Mouse (Mus musculus) stomach, embryonic 15.5 days (tissue): ENCODE measurements around the gene Ankrd61. TPM values are rescaled to one million over a fixed set of nuclear protein-coding genes. Genes with fewer than 3 reads are reported as not detected.

Experiments
- ATAC-seq: fragments of 200-750 bp; cut with Nextera tagmentation; 2 replicates; pipeline ENCODE4 v1.8.0; 2017; ENCODE audit warnings: low read depth, moderate number of reproducible peaks, moderate TSS enrichment; ENCODE audit not compliant: insufficient read depth, low FRiP score
- H3K27ac ChIP-seq: fragments of 300-500 bp; sonication (generic); 2 replicates; pipeline ENCODE4 v1.5.1; 2015; ENCODE audit warnings: mild to moderate bottlenecking, inconsistent platforms
- H3K27me3 ChIP-seq: fragments of 300-500 bp; sonication (generic); replicated peaks from 2 replicates; pipeline ENCODE4 v1.6.1; 2015; ENCODE audit warnings: inconsistent platforms
- H3K36me3 ChIP-seq: fragments of 300-500 bp; sonication (generic); 2 replicates; pipeline ENCODE4 v1.6.1; 2015; ENCODE audit warnings: inconsistent platforms
- H3K4me1 ChIP-seq: fragments of 300-500 bp; sonication (generic); 2 replicates; pipeline ENCODE4 v1.6.1; 2015; ENCODE audit warnings: inconsistent platforms
- H3K4me2 ChIP-seq: fragments of 300-500 bp; sonication (generic); 2 replicates; pipeline ENCODE4 v1.6.1; 2015; ENCODE audit warnings: mild to moderate bottlenecking, inconsistent platforms
- H3K4me3 ChIP-seq: fragments of 300-500 bp; sonication (generic); replicated peaks from 2 replicates; pipeline ENCODE4 v1.5.1; 2015; ENCODE audit warnings: inconsistent platforms
- H3K9ac ChIP-seq: fragments of 300-500 bp; sonication (generic); 2 replicates; pipeline ENCODE4 v1.6.1; 2015; ENCODE audit warnings: inconsistent platforms
- H3K9me3 ChIP-seq: fragments of 300-500 bp; sonication (generic); 2 replicates; pipeline ENCODE4 v1.6.1; 2016; ENCODE audit warnings: inconsistent platforms
- WGBS: fragments of 180-500 bp; shearing (Covaris S2); methylation state at CpG from one replicate; pipeline ENCODE4 v1.1.7; 2015; 5-methylcytosine and 5-hydroxymethylcytosine counted together
- polyA plus RNA-seq: library from polyadenylated mRNA; unstranded; fragments of >200 nt; fragmentation: Nextera tagmentation; extraction: Ambion mirVana; gene quantifications from 2 replicates; pipeline ENCODE4 v1.2.1, GENCODE M21; 2015

The Ankrd61 gene
- polyA plus RNA-seq, 1 experiment from 2014 or later: 0.17 TPM

DNA sequence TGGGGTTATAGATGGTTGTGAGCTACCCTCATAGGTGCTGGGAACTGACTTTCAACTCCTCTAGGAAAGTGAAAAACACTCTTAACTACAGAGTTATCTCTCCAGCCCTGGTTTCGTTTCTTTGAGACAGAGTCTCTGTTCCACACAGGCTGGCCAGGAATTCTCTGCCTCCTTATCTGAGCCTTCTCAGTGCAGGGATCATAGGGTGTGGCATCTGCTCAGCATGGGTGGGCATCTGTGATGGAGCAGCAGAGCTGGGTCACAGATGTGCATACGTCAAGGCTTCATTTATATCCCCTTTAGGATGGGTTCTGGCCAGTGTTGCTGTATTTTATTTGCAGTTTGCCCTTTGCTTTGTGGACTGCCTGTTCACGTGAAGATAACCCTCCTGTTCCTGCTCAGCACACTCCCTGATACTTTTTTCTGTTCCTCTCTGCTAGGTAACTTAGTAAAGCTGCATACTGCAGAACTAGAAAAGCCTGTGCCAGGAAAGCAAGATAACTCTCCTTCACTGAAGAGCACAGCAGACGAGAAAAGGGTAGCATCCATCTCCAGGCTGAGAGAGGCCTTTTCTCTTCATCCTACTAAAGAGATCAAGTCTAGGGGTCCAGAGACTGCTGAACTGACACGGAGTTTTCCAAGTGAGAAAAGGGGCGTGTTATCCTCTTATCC is 27.4 kb upstream of the Ankrd61 start:
- no peak overlapping the region for H3K4me2 ChIP-seq
- no peak overlapping the region for H3K27ac ChIP-seq
- H3K27me3 ChIP-seq: no peaks in the 10 kb centered on the region
- H3K9ac ChIP-seq: no peak overlapping the region
- H3K9me3 ChIP-seq: no peaks in the 10 kb centered on the region
- no peak overlapping the region for H3K4me3 ChIP-seq
- H3K4me1 ChIP-seq: no peaks in the 10 kb centered on the region
- WGBS: 84% methylated on average over 6 of the region's 6 CpGs
- H3K36me3 ChIP-seq: peaks cover 47% of the 10 kb centered on the region
- ATAC-seq: peak; percentile 90; the same call in 1 of the 2 replicates

DNA sequence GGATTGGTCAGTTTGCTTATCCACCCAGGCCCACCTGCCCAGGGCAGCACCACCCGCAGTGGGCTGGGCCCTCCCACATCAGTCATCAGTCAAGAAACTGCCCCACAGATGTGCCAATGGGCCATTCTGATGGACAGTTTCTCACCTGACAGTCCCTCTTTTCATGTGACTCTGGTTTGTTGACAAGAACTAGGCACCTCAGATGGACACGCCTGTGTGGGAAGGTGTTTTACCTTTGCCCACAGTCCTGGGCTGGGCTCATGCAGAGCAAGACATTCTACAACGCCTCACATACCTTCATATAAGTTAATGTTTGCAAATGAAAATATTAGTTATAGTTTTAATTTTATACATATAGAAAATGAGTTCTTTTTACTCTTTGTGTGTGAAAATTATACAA is 20.6 kb upstream of the Ankrd61 start:
- Histone ChIP-seq H3K27me3 (no peaks in the 10 kb centered on the region), H3K9ac (no peak overlapping the region), H3K36me3 (peaks cover 30% of the 10 kb centered on the region), H3K9me3 (no peaks in the 10 kb centered on the region), H3K27ac (no peak overlapping the region), H3K4me3 (no peak overlapping the region), H3K4me2 (no peak overlapping the region), H3K4me1 (no peaks in the 10 kb centered on the region)
- WGBS: 88% methylated on average over 3 of the region's 3 CpGs
- no peak for ATAC-seq

DNA sequence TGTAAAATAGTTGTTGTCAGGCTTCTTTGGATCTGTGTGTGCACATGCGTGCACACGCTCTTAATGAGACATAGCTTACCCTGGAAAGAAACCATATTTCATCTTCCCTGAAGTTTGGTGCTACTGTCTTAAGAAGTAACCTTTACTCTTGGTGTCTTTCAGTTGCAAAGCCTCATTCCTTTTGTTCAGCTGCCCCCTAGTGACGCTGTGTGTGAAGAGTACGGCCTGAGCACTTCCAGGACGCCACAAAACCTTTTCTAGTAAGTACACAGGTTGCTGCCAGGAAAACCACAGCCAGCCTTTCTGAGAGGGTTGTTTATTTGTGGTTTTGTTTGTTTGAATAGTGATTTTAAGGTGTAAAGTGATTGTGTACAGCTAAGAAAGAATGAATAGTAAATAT is 19.9 kb upstream of the Ankrd61 start:
- H3K27ac ChIP-seq: no peak overlapping the region
- H3K4me1 ChIP-seq: no peaks in the 10 kb centered on the region
- H3K9me3 ChIP-seq: no peaks in the 10 kb centered on the region
- no peaks in the 10 kb centered on the region for H3K27me3 ChIP-seq
- H3K4me2 ChIP-seq: no peak overlapping the region
- no peak overlapping the region for H3K9ac ChIP-seq
- H3K36me3 ChIP-seq: peaks cover 28% of the 10 kb centered on the region
- 54% methylated on average over 5 of the region's 5 CpGs for WGBS
- no peak for ATAC-seq
- H3K4me3 ChIP-seq: no peak overlapping the region

- 94% methylated on average over 9 of the region's 9 CpGs for WGBS
- Histone ChIP-seq H3K36me3 (peaks cover 22% of the 10 kb centered on the region), H3K4me2 (no peak overlapping the region)
These were observed 18.7 kb upstream of the Ankrd61 start for GRCm38 (mm10) chr5:143916221-143916620.

GRCm38 (mm10) chr5:143909417-143910400 is 12.2 kb upstream of the Ankrd61 start, which contains the start of the genes Aimp2 and Pms2:
TSS of gene Aimp2 (minus strand) at chr5:143909847.
TSS of gene Pms2 (plus strand) at chr5:143909964.
- Histone ChIP-seq H3K27ac (peak within 1 kb of the TSS; percentile 92), H3K4me2 (peak within 1 kb of the TSS; percentile 70), H3K27me3 (no peaks in the 10 kb centered on the region), H3K9ac (peak within 1 kb of the TSS; percentile 65), H3K9me3 (no peaks in the 10 kb centered on the region), H3K36me3 (peaks cover 8% of the 10 kb centered on the region; the same call in 1 of the 2 replicates), H3K4me3 (peak within 1 kb of the TSS; percentile 66), H3K4me1 (peaks cover 16% of the 10 kb centered on the region)
- peak; percentile 97 for ATAC-seq
- under 1% methylated on average over 70 of the region's 70 CpGs for WGBS

More at GRCm38 (mm10) chr5:143916221-143916620, 18.7 kb upstream of the Ankrd61 start:
- Histone ChIP-seq H3K4me1 (peaks cover under 1% of the 10 kb centered on the region; the same call in 1 of the 2 replicates), H3K27ac (no peak overlapping the region), H3K9ac (no peak overlapping the region), H3K27me3 (no peaks in the 10 kb centered on the region), H3K4me3 (no peak overlapping the region), H3K9me3 (no peaks in the 10 kb centered on the region)
- ATAC-seq: no peak

GRCm38 (mm10) chr5:143908926-143909325 is 11.4 kb upstream of the Ankrd61 start:
- H3K4me1 ChIP-seq: peaks cover 16% of the 10 kb centered on the region
- peak overlapping the region; percentile 92 for H3K27ac ChIP-seq
- peaks cover 8% of the 10 kb centered on the region; the same call in 1 of the 2 replicates for H3K36me3 ChIP-seq
- WGBS: 1% methylated on average over 9 of the region's 9 CpGs
- no peaks in the 10 kb centered on the region for H3K27me3 ChIP-seq
- peak overlapping the region; percentile 70 for H3K4me2 ChIP-seq
- peak overlapping the region; percentile 65; the same call in 1 of the 2 replicates for H3K9ac ChIP-seq
- ATAC-seq: no peak
- peak overlapping the region; percentile 66 for H3K4me3 ChIP-seq
- H3K9me3 ChIP-seq: no peaks in the 10 kb centered on the region

- Histone ChIP-seq H3K9ac (no peak overlapping the region), H3K27ac (no peak overlapping the region), H3K4me3 (no peak overlapping the region), H3K4me1 (peaks cover 16% of the 10 kb centered on the region), H3K4me2 (no peak overlapping the region), H3K9me3 (no peaks in the 10 kb centered on the region), H3K27me3 (no peaks in the 10 kb centered on the region), H3K36me3 (peaks cover 29% of the 10 kb centered on the region)
- ATAC-seq: no peak
- 86% methylated on average over 8 of the region's 8 CpGs for WGBS
These were observed 8.9 kb upstream of the Ankrd61 start for GRCm38 (mm10) chr5:143906429-143906828.

DNA sequence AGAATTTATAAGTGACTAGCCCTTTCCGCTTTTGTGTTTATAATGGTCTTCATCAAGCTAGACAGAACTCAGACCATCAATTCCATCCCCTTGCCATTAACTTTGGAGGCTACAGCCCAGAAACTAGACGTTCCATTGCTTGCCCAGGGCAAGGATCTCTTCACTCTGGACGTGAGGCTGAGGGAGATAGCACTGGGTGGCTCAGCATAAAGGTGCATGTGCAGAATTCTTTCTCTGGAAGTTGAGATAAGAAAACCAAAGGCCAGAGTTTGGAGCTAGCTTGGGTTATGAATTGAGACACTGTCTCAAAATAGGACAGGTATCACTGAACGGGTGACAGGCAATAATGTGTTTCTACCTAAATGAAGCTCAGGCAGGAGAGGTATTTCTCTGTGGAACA is 6.3 kb upstream of the Ankrd61 start:
- H3K4me3 ChIP-seq: no peak overlapping the region
- ATAC-seq: no peak
- H3K27me3 ChIP-seq: no peaks in the 10 kb centered on the region
- WGBS: 79% methylated on average over 4 of the region's 4 CpGs
- no peak overlapping the region for H3K9ac ChIP-seq
- H3K27ac ChIP-seq: no peak overlapping the region
- no peak overlapping the region for H3K4me2 ChIP-seq
- H3K36me3 ChIP-seq: peaks cover 43% of the 10 kb centered on the region
- H3K4me1 ChIP-seq: peaks cover 8% of the 10 kb centered on the region
- no peaks in the 10 kb centered on the region for H3K9me3 ChIP-seq

GRCm38 (mm10) chr5:143902111-143902510 is 4.6 kb upstream of the Ankrd61 start:
- 79% methylated on average over 3 of the region's 3 CpGs for WGBS
- H3K36me3 ChIP-seq: peaks cover 52% of the 10 kb centered on the region
- ATAC-seq: no peak

DNA sequence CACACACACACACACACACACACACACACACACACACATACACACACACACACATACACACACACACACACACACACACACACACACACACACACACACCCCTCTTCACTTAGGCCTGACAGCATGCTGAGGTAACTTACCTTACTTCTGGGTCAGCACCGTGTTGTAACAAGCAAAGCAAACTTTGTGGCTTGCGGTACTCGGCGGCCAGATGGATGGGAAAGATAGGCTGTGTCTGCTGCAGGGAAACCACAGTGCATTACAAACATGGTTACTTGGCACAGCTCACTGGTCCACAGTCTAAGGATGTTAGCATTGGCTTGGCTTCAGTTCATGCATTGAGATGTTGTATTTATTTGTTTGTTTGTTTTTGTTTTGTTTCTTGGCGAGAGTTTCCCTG is 4.1 kb downstream of the Ankrd61 start:
- peaks cover 23% of the 10 kb centered on the region for H3K36me3 ChIP-seq
- no peak for ATAC-seq

More at GRCm38 (mm10) chr5:143902111-143902510, 4.6 kb upstream of the Ankrd61 start:
- H3K4me1 ChIP-seq: no peaks in the 10 kb centered on the region
- no peak overlapping the region for H3K4me2 ChIP-seq
- no peaks in the 10 kb centered on the region for H3K9me3 ChIP-seq
- H3K4me3 ChIP-seq: no peak overlapping the region
- no peak overlapping the region for H3K9ac ChIP-seq
- no peak overlapping the region for H3K27ac ChIP-seq
- H3K27me3 ChIP-seq: no peaks in the 10 kb centered on the region

DNA sequence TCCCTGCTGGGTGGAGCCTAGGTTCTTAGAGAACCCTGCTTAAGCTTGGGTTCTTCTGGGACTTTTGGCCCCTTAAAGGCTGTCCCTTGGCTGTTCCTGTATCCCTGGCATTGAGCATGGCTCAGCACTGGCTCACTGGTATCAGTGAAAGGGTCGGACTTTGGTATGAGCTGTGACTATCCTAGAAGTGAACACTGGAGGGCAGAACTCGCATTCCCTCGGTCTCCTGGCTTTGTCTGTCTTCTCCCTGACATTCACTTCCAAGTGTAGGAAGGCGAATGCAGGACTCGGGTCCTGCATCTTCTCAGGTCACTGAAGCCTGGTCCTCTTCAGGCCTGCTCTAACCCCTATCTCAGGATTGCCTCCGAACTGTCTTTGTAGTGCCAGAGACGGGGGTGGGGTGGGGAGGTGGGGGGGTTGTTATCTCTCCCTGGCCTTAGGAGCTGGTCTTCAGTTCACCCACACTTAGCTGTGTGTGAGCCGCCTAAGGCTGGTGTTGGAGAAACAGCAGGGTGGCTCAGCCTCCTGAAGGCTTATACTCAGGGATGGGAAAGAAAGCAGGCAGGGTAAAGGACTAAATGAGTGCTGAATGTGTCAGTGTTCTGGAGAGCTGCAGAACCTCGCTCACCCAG is 5.1 kb downstream of the Ankrd61 start:
- H3K4me3 ChIP-seq: no peak overlapping the region
- no peak overlapping the region for H3K9ac ChIP-seq
- H3K4me2 ChIP-seq: no peak overlapping the region
- no peaks in the 10 kb centered on the region for H3K4me1 ChIP-seq
- H3K27me3 ChIP-seq: no peaks in the 10 kb centered on the region
- no peak overlapping the region for H3K27ac ChIP-seq
- WGBS: 73% methylated on average over 9 of the region's 9 CpGs
- peaks cover 20% of the 10 kb centered on the region for H3K36me3 ChIP-seq
- ATAC-seq: no peak
- no peaks in the 10 kb centered on the region for H3K9me3 ChIP-seq

More for the DNA sequence above, 4.1 kb downstream of the Ankrd61 start:
- H3K4me1 ChIP-seq: no peaks in the 10 kb centered on the region
- no peak overlapping the region for H3K27ac ChIP-seq
- WGBS: 63% methylated on average over 5 of the region's 5 CpGs
- H3K27me3 ChIP-seq: no peaks in the 10 kb centered on the region
- H3K9me3 ChIP-seq: no peaks in the 10 kb centered on the region
- H3K4me3 ChIP-seq: no peak overlapping the region
- no peak overlapping the region for H3K9ac ChIP-seq
- H3K4me2 ChIP-seq: no peak overlapping the region
